8 mouse cellular contexts compared by ENCODE assay signal in the genomic region with DNA sequence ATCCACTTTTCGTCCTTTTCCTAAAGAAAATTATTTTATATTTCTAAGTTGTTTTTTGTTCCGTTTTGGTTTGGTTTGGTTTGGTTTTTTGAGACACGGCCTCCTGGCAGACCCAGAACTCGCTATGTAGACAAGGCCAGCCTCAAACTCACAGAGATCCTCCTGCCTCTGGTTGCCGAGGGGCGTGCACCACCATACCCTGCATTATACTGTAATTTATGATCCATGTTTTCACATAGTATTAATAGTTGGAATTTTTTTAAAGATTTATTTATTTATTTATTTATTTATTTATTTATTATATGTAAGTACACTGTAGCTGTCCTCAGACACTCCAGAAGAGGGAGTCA. TPM values are rescaled to one million over a fixed set of nuclear protein-coding genes. Genes with fewer than 3 reads are reported as not detected.
DNase-seq lines count a peak whose midpoint lies in the region; ATAC-seq and TF ChIP-seq lines count a peak whose summit lies in the region.

No protein-coding gene starts in this region.

- TF ChIP-seq CTCF in ES-Bruce4 (IDR thresholded peaks at IDR 0.05; ENCODE audit: low read depth, low read length) = no peak
- no peak for TF ChIP-seq CTCF in forebrain, postnatal 0 days (IDR thresholded peaks at IDR 0.05; ENCODE audit: low read depth)

- no peaks in the 10 kb centered on the region; the same call in 1 of the 2 replicates for H3K36me3 ChIP-seq in heart, embryonic 11.5 days (ENCODE audit: control insufficient read depth, insufficient read depth, low read length)
- peaks cover 8% of the 10 kb centered on the region for H3K36me3 ChIP-seq in ES-Bruce4 (ENCODE audit: control insufficient read depth, insufficient read depth, low read length, poor library complexity, severe bottlenecking)
- H3K36me3 ChIP-seq in forebrain, postnatal 0 days (ENCODE audit: insufficient read depth) = no peaks in the 10 kb centered on the region

- peak overlapping the region; percentile 88 for H3K4me2 ChIP-seq in heart, embryonic 11.5 days
- peak overlapping the region; percentile 75 for H3K4me2 ChIP-seq in forebrain, postnatal 0 days (ENCODE audit: low read depth)

- peak overlapping the region; percentile 97 for H3K27ac ChIP-seq in heart, embryonic 11.5 days (ENCODE audit: low read depth, low read length)
- H3K27ac ChIP-seq in ES-Bruce4 (ENCODE audit: insufficient read depth, low read length) = peak overlapping the region; percentile 55
- H3K27ac ChIP-seq in forebrain, postnatal 0 days (ENCODE audit: low read depth, low read length) = peak overlapping the region; percentile 97

- ATAC-seq in heart, embryonic 11.5 days (replicated peaks; ENCODE audit: insufficient number of reproducible peaks, low FRiP score, low TSS enrichment) = no peak
- peak; percentile 0; the same call in 1 of the 2 replicates for ATAC-seq in forebrain, postnatal 0 days
- ATAC-seq in megakaryocyte progenitor cell, adult 5-6 weeks (replicated peaks; ENCODE audit: poor library complexity) = 0 out of 2 replicates have a peak, but pooled peaks have one; percentile 9

- H3K4me3 ChIP-seq in heart, embryonic 11.5 days (ENCODE audit: low read depth, low read length) = peak overlapping the region; percentile 83
- peak overlapping the region; percentile 81 for H3K4me3 ChIP-seq in ES-Bruce4 (ENCODE audit: low read depth, low read length)
- H3K4me3 ChIP-seq in forebrain, postnatal 0 days (ENCODE audit: low read depth, low read length) = peak overlapping the region; percentile 78

- no peaks in the 10 kb centered on the region for H3K9me3 ChIP-seq in heart, embryonic 11.5 days (replicated peaks; ENCODE audit: control insufficient read depth, low read length)
- no peaks in the 10 kb centered on the region for H3K9me3 ChIP-seq in ES-Bruce4 (replicated peaks; ENCODE audit: control insufficient read depth, insufficient read depth, low read length, poor library complexity, severe bottlenecking)
- no peaks in the 10 kb centered on the region for H3K9me3 ChIP-seq in forebrain, postnatal 0 days (ENCODE audit: low read length)

- no peak for DNase-seq in heart, adult 11 months
- no peak for DNase-seq in forebrain, postnatal 0 days
- no peak for DNase-seq in gastrocnemius, adult 18-20 months (ENCODE audit: low spot score)
- no peak for DNase-seq in cerebellum, adult 11 months
- no peak for DNase-seq in right cerebral cortex, postnatal 14 days

- no peak for TF ChIP-seq EP300 in ES-Bruce4 (IDR thresholded peaks at IDR 0.05; ENCODE audit: insufficient read depth, low read depth, low read length)

- TF ChIP-seq POLR2A in ES-Bruce4 (IDR thresholded peaks at IDR 0.05; ENCODE audit: insufficient read depth, low read length) = no peak

- 16% methylated on average over 6 of the region's 6 CpGs for WGBS in heart, embryonic 11.5 days (ENCODE audit: insufficient replicate concordance)
- WGBS in forebrain, postnatal 0 days = 17% methylated on average over 6 of the region's 6 CpGs

- H3K4me1 ChIP-seq in heart, embryonic 11.5 days (ENCODE audit: control insufficient read depth, insufficient read depth, low read length) = no peaks in the 10 kb centered on the region
- no peaks in the 10 kb centered on the region for H3K4me1 ChIP-seq in ES-Bruce4 (ENCODE audit: control insufficient read depth, insufficient read depth, low read length)
- no peaks in the 10 kb centered on the region for H3K4me1 ChIP-seq in forebrain, postnatal 0 days (ENCODE audit: insufficient read depth)

- no peaks in the 10 kb centered on the region for H3K27me3 ChIP-seq in heart, embryonic 11.5 days (ENCODE audit: control insufficient read depth, insufficient read depth, low read length)
- no peaks in the 10 kb centered on the region for H3K27me3 ChIP-seq in ES-Bruce4 (ENCODE audit: control insufficient read depth, insufficient read depth, low read length, poor library complexity, severe bottlenecking)
- H3K27me3 ChIP-seq in forebrain, postnatal 0 days (ENCODE audit: insufficient read depth, low read length) = no peaks in the 10 kb centered on the region

- peak overlapping the region; percentile 97; the same call in 1 of the 2 replicates for H3K9ac ChIP-seq in heart, embryonic 11.5 days (ENCODE audit: low read depth, low read length)
- H3K9ac ChIP-seq in ES-Bruce4 (ENCODE audit: low read depth, poor library complexity, severe bottlenecking) = peak overlapping the region; percentile 67
- H3K9ac ChIP-seq in forebrain, postnatal 0 days = peak overlapping the region; percentile 80

RNA-seq across cellular contexts. Expression of a gene that starts 0.4 kb away (rescaled TPM):
- 14.2 and 18.7 TPM in 2 replicates for polyA plus RNA-seq in heart, embryonic 11.5 days (2014; fragmentation: Nextera tagmentation; extraction: Ambion mirVana)
- polyA plus RNA-seq in ES-Bruce4 (2011; ENCODE audit: insufficient read depth, insufficient read length, low read depth, missing spikeins) = 10.6 and 11.7 TPM in 2 replicates
- 39.6 and 48.1 TPM in 2 replicates for total RNA-seq in forebrain, postnatal 0 days (2014; rRNA removed)
- 28.4 and 33.4 TPM in 2 replicates for polyA plus RNA-seq in forebrain, postnatal 0 days (2015; fragmentation: Nextera tagmentation; extraction: Ambion mirVana)
- 4.1 and 4.5 TPM in 2 replicates for total RNA-seq in megakaryocyte progenitor cell, adult 5-6 weeks (2015)
- total RNA-seq in megakaryocyte progenitor cell, adult 5-6 weeks (2017) = 7.0 and 7.1 TPM in 2 replicates
- 10 to 100 TPM; 38.8 to 48.7 TPM for total RNA-seq in gastrocnemius, adult 18-20 months (2021)

RNA-seq across cellular contexts. Expression of a gene that starts 25.7 kb away (rescaled TPM):
- 88.3 and 90.3 TPM in 2 replicates for polyA plus RNA-seq in heart, embryonic 11.5 days (2014; fragmentation: Nextera tagmentation; extraction: Ambion mirVana)
- 27.4 and 33.4 TPM in 2 replicates for polyA plus RNA-seq in ES-Bruce4 (2011; ENCODE audit: insufficient read depth, insufficient read length, low read depth, missing spikeins)
- total RNA-seq in forebrain, postnatal 0 days (2014; rRNA removed) = 72.6 and 77.8 TPM in 2 replicates
- 101 and 130 TPM in 2 replicates for polyA plus RNA-seq in forebrain, postnatal 0 days (2015; fragmentation: Nextera tagmentation; extraction: Ambion mirVana)
- total RNA-seq in megakaryocyte progenitor cell, adult 5-6 weeks (2015) = 43.9 and 44.5 TPM in 2 replicates
- total RNA-seq in megakaryocyte progenitor cell, adult 5-6 weeks (2017) = 85.9 and 92.9 TPM in 2 replicates
- 10 to 100 TPM; 11.1 to 12.7 TPM for total RNA-seq in gastrocnemius, adult 18-20 months (2021)

RNA-seq across cellular contexts. Expression of a gene that starts 40.9 kb away (rescaled TPM):
- 761 and 811 TPM in 2 replicates for polyA plus RNA-seq in heart, embryonic 11.5 days (2014; fragmentation: Nextera tagmentation; extraction: Ambion mirVana)
- polyA plus RNA-seq in ES-Bruce4 (2011; ENCODE audit: insufficient read depth, insufficient read length, low read depth, missing spikeins) = 1.6 and 2.2 TPM in 2 replicates
- 0.38 and 3.5 TPM in 2 replicates for total RNA-seq in forebrain, postnatal 0 days (2014; rRNA removed)
- polyA plus RNA-seq in forebrain, postnatal 0 days (2015; fragmentation: Nextera tagmentation; extraction: Ambion mirVana) = 3.3 and 3.5 TPM in 2 replicates
- not detected in 2 replicates for total RNA-seq in megakaryocyte progenitor cell, adult 5-6 weeks (2015)
- total RNA-seq in megakaryocyte progenitor cell, adult 5-6 weeks (2017) = not detected in 2 replicates
- 1,000 to 10,000 TPM; 2,496 to 2,633 TPM for total RNA-seq in gastrocnemius, adult 18-20 months (2021)

RNA-seq across cellular contexts. Expression of a gene that starts 47.1 kb away (rescaled TPM):
- 174 and 184 TPM in 2 replicates for polyA plus RNA-seq in heart, embryonic 11.5 days (2014; fragmentation: Nextera tagmentation; extraction: Ambion mirVana)
- polyA plus RNA-seq in ES-Bruce4 (2011; ENCODE audit: insufficient read depth, insufficient read length, low read depth, missing spikeins) = 61.8 and 69.3 TPM in 2 replicates
- 83.9 and 90.7 TPM in 2 replicates for total RNA-seq in forebrain, postnatal 0 days (2014; rRNA removed)
- 226 and 284 TPM in 2 replicates for polyA plus RNA-seq in forebrain, postnatal 0 days (2015; fragmentation: Nextera tagmentation; extraction: Ambion mirVana)
- total RNA-seq in megakaryocyte progenitor cell, adult 5-6 weeks (2015) = 85.7 and 101 TPM in 2 replicates
- total RNA-seq in megakaryocyte progenitor cell, adult 5-6 weeks (2017) = 42.5 and 58.5 TPM in 2 replicates
- total RNA-seq in gastrocnemius, adult 18-20 months (2021) = 100 to 1,000 TPM in 1 of 2 experiments, 10 to 100 TPM in 1; 95.5 to 103 TPM

Comparison
In these comparisons a context has a peak if more than half of its experiments do, and no peak if none do; other contexts are left out.
1. RNA of a gene that starts 40.9 kb away (total RNA-seq): 2,496 to 2,633 TPM in gastrocnemius, adult 18-20 months; 0.38 to 3.5 TPM in forebrain, postnatal 0 days and not detected in megakaryocyte progenitor cell, adult 5-6 weeks; every median in the first group is over 100 times any median in the second.
2. Peak in every context shown above with its lines, with median percentiles within 50 percentile points of each other: H3K27ac ChIP-seq, H3K4me3 ChIP-seq and H3K9ac ChIP-seq.